Mouse (Mus musculus) A20 (cell line): ENCODE data around the gene Epha5.
A peak's percentile ranks its signal among the peaks of the same experiment; 100 is the strongest.

ENCODE experiments used
- DNase-seq: peaks from one replicate; pipeline ENCODE4 v3.0.0-alpha.2; 2011; ENCODE audit warnings: low read depth, low spot score

The Epha5 gene

DNA sequence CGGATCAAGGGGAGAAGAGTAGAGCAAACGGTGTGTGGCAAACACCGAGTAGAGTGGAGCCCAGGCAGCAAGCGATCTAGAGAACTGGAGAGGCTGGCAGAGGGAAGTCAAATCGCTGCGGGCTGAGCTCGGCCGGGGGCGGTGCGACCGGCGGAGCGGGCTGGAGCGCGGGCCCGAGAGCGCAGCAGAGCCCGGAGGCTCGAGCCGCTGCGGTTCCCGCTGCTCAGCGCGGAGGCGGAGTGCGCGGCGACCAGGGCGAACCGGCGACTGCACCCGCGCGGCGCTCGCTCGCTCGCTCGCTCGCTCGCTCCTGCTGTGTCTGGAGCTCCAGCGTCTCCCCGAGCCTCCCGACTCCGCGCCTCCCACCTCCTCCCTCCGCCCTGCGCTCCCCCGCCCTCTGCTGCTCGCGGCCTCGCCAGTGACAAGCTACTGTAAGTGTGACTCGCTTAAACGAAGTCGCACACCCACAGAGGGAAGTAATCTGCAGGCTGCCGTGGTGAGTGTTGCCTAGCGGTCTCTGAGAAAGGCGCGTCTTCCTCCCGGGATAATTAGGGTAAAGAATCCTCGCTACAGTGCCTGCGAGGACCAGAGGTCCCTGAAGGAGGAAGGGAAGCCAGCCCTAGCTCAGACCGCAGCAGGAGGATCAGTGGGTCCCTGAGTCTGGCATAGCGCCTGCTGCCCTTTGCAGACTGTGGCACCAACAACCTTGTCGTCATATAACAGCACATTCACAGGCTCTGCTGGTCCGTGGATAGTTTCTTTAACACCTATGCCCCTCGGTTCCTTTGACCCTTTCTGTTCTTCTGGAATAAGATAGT, at the start of gene Epha5:
Gene Epha5, minus strand, starts transcription at position 321 of the 818 bp plus-strand sequence.
- no peak for DNase-seq

DNA sequence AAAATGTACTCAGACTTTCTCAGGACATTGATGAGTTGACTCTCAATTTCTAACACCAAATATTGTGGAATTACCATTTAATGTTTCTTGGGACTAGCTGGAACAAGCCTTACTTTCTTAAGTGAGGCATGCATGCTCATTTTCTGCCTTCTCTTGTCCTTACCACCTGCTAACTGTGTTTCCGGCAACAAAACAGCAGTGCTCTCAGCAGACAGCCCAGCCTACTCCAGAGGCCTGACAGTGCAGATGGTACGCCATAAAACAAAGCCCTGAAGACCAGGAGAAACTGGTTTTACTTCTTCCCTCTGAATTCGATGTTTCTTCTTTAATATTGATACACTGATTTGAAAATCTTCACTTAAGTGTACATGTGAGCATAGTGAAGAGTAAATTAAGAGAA, 39.0 kb upstream of the Epha5 start:
- no peak for DNase-seq

DNA sequence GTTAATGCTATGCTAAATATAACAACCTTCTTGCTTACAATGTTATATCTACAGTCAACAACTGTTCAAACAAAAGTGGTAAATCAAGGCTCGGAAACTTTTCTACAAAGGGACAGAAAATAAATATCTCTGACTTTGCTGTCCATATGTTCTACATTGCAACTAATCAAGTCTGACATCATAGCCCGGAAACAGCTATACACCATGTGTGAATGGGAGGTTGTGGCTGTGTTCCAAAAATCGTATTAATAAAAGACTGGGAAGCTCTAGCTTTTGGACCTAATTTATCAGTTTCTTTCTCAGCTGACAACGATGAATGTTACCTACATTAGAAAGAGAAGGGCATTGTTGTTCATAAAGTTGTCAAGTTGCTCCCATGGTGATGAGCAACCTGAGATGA, 37.5 kb upstream of the Epha5 start:
- no peak for DNase-seq

DNA sequence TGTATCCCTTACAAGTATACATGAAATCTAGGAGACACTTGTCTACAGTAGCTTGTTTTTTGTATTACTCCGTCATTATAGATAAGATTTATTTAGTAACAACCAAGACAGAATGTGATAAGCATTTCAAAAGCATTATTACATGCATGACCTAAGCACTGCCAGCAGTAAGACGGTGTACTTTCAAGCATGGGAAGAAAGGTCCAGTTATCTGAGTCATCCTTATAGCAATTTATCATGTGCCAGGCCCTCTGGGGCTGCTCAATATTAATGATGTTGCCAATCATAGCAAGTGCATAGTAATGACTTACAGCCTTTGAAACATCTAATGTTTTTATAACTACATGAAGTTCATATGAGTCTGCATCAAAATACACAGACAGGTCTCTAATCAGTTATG, 36.7 kb upstream of the Epha5 start:
- DNase-seq = no peak

DNA sequence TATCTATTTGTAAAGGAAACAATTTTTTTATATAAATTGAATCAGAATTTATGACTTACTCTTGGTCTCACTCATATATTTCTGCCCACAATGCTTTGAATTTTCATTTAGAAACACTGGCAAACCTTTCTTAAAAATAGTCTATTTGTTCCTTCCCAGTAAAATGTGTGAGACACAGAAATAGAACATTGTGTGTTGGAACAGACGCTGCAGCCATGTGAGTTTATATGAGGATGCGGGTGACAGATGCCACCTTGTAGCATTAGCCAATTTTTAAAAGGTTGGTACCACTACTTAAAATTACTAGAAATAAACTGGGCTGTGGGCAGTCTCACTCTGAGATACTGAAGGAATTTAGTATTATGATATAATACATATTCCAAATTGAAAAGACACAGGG, 23.1 kb upstream of the Epha5 start:
- no peak for DNase-seq

DNA sequence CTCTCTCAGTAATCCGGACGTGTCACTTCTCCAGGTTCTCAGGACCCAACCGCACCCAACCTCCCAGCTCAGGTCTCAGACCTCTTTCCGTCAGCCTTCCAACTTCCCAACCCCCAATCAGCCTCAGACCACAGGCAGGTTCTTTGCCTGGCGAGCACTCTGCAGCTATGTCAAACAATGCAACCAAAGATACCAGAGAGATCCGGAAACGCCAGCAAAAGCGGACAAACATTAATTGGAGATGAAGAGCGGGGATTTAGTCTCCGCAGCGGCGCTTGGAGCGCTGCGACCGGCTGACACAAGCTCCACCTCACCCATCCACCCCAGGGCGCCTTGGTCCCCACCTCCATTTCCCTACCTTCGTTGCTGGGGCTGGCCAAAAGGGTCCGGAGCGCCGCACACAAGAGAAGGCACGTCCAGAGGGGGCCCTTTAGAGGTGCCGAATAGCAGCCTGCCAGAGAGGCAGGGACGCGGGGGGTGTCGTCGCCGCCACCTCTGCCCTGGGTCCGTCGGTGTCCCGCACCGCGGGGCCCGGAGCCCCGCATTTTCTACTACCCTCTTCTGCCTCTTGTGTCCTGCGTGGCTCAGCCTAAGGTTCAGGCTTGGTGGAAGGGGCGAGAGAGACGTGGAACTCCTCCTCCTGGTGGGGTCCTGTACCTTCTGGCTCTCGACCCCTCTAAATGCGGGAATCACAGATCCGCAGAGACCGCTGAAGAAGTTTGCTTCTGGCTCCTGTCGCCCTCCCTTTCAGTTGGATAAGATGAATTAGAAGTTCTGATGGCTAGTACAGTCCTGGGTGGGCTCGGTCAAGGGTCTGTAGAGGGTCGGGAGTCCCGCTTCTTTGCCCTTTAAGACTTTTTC, 991 bp downstream of the Epha5 start:
- no peak for DNase-seq

DNA sequence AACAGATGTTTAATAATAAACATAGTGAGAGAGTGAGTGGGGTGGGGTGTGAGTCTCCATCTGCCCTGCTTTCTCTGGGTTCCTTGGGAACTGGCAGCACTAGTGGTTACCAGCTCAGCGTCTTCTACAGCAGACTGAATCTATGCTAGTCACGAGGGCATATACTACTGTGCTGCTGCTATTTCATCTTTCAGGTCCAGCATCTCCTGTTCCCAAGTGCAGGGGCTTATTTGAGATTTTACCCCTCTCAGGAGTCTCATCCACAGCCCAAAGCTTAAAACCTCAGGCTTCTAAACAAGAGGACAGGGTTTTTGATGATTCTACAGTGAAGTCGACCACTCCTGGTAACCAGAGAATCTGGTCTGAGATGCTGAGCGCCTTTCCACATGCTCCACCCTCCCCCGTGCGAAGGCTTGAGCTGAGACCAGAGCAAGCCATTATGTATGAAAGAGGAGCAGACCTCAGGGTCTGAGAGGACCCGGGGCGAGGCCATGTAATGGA, 2.2 kb downstream of the Epha5 start:
- DNase-seq = no peak

DNA sequence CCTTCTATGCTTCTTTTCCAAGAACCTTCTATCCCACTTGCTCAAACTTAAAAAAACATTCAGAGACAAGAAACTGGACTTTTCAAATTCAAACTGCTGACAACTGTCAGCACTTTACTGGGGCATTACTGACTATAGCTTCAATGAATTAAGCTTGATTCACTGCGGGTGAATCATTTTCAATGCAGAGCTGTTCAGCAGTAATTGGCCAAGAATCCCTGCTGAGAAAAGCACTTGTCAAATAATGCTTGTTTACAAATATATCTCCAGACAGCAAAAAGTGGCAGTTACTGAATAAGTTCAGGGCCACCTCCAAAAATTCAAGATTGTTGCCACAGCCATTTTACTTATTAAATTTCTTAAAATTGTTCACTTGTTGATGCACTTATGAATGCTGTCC, 4.2 kb downstream of the Epha5 start:
- DNase-seq = no peak

DNA sequence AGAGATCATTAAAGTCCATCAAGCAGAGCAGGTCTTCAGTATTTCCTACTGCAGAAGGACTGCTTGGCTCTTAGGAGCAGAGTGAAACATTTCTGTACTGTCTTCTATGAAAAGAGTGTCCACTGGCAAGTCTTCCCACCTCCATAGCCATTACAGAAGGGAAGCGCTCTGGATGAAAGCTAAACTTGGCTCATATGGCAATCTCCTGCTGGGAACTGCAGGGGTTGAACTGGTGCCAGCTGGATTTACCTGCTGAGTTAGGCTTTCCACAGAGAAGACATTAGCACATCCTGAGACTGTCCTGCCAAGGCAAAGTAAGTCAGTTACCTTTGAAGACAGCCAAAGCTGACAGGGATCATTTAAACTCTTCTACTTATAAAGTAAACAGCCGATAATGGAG, 8.8 kb downstream of the Epha5 start:
- no peak for DNase-seq

DNA sequence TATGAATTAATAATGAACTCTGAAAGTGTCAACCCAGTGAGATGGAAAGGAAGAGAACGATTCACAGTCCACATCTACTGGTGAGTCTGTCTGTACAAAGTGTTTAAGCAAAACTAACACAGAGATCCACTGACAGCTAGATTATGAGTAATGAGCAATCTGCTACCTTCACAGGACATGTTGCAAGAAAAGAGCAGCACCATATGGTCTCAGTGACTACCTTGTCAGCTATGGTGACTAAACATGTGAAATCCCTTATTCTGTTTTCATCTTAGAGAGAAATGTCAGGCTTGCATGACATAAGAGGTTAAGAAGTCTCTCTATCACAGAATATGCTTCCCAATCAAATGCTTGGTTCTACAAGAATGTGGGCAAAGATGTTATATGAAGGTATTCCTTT, 20.1 kb downstream of the Epha5 start:
- no peak for DNase-seq

DNA sequence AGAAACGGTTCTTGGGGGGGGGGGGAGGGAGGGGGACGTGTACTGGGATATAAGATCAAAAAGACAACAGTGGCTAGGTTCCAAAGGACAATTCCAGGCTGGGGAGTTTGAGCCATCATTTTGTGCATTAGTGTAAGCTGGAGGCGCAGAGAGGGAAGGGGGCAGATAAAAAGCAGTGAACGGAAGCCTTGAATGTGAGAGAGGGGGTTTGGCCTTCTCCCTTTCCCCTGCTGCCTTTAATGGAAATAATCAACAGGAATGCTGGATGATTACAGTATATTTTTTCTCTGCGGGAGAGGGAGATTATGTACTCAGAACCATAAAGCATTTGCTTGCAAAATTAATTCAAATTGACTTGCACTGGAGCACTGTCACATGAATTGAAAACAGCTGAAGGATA, 51.8 kb downstream of the Epha5 start:
- no peak for DNase-seq

DNA sequence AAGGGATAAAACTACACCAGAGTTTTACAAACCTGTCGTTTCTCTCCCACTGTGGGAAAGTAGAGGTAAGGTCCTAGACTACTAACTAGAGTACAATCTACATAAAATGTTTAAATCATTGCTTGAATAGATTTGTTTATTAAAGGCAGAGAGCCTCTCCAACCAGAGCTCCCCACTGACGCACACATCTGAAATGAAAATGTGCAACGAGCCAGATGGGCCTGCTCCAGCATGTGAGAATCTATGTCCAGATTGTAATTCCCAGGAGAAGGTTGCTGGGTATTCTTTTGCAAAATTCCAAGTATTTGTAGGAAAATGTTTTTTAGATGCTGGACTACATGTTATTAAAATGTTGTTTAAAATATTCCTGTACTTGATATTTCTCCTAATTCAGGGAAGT, 57.8 kb downstream of the Epha5 start:
- no peak for DNase-seq

DNA sequence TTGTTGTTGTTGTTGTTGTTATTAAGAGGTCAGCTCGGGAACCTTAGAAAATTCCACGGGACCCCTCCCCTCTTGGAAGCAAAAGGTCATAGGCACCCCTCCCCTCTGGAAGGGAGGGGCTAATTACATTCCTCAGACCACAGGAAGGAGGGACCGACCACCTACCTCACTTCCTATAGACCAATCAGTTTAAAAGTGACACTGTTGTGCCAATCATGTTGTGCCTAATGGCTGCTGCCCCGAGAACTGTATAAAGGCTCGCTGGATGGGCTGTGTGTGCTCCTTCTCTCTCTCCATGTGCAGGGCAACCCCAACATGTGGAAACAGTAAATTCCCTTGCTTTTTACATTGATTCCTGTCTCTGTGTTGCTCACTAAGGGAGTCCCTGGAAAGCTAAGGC, 64.1 kb downstream of the Epha5 start:
- DNase-seq = no peak

DNA sequence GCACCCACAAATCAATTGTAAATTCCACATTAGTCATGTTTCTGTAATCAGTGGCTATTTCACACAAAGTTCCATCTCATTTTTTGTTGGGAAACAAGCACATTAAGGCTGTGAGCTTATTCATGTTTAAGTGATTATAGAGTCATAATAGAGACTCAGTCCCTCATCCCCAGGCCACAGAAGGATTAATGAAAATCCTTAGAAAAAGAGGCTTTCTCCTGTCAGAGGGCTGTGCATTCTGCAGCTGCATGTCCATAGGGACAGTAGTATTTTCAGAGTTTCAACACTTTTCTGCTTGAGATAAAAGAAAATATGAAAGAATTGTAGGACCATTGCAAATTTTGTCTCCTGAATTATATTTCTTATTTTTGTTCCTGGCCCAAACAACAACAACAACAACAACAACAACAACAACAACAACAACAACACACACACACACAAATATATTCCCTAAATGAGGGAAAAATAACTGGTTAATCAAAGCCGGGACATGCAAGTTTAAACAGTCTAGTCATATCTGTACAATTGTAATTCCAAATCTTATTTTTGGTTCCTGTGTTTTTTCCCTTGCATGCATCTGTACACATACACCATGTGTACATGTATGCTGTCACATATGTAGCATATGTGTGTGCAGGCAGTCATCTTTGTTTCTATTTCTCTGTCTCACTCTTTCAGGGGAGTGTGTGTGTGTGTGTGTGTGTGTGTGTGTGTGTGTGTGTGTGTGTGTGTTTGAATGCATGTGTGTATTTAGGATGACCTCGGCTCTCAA, 70.3 kb downstream of the Epha5 start:
- no peak for DNase-seq

DNA sequence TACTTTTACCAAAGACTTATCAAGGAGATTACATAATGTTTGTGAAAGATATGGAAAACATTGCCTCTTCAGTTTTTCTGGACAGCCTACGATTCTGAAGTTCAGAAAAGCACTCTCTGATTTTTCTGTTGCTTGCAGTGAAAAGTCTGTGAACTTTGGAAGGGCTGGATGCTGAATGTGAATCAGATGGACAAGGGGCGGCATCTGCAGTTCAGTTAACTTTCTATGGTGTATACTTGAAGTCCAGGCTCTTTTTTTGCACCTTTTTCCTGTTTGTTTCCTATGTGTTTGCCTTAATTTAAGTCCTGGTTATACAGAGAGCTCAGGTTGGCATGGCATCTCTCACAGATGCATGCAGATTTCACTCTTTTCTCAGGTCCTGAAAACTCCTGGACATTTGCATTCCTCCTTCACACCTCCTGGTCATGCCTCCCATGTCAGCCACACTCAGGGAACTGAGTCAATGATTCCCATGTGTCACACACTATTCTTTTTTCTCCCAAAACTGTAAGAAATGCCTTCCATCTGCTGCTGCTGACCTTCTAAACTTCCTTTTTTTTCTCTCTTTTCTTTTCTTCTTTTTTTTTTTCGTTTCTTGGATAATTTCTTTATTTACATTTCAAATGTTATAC, 81.2 kb downstream of the Epha5 start:
- no peak for DNase-seq

DNA sequence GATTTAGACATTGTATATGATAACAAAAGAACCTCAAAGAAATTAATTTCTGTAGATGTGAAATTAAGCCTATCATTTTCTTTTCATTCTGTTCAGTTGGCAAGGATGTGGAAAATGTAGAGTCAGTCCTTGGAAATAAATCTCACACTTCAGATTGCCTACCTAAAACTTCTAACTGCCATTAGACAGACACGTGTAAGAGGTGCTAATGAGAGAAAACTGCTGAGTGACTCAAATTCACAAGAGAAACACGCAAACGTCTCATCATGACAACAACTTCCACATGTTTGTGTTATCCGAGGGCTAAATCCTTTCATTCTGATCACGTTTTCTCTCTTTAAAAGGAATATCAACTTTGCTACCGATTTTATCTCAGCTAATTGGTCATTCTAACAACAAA, 82.7 kb downstream of the Epha5 start:
- no peak for DNase-seq

DNA sequence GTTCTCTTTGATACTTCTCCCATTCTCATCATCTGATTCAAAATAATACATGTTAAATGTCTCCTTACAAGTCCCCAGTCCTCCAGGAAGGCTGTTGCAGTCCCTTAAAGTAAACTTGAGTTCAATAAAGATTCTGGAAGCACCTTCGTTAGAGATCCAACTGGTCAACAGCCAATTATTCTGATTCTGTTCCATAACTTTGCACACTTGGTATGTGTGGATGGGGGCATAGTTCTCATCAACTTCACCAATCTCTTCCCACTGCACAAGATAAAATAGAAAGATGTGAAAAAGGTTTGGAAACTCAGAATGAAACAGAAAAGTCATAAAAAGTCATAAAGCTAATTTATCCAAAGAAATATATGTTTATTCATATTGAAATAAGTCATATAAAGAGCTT, 85.6 kb downstream of the Epha5 start:
- no peak for DNase-seq

DNA sequence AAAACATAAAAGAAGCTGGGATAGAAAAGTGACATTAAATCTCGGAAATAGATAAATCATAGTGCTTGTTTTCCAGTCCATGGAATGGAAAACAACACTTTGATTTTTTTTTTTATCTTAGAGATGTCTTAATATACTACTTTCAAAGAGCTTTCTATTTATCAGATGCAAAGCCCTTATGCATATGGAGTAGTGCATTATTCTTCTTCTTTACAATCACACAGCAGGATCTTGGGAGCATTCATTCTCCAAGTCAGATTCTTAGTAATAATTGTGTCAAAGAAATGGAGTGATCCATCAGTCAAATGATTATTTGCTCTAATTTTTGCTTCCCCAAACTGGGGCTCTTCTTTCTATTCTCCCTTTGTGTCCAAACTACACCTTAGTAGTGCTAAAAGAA, 96.6 kb downstream of the Epha5 start:
- no peak for DNase-seq

DNA sequence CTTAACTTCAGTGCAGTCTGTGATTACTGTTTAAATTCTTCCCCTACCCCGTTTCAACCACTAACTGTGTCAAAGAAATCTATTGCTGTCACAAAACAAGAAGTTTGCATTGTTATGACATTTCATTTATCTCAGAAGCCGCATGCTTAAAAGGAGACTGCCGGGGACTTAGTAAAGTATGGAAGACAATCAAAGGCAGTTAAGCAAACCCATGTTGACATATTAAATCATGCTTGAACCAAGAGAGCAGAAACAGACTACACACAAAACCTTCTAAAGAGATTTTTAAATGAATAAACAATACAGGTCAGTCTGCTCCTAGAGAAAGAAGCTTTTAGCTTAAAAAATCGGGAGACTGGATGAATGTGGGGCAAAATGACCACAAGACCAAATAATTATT, 97.0 kb downstream of the Epha5 start:
- DNase-seq = no peak

DNA sequence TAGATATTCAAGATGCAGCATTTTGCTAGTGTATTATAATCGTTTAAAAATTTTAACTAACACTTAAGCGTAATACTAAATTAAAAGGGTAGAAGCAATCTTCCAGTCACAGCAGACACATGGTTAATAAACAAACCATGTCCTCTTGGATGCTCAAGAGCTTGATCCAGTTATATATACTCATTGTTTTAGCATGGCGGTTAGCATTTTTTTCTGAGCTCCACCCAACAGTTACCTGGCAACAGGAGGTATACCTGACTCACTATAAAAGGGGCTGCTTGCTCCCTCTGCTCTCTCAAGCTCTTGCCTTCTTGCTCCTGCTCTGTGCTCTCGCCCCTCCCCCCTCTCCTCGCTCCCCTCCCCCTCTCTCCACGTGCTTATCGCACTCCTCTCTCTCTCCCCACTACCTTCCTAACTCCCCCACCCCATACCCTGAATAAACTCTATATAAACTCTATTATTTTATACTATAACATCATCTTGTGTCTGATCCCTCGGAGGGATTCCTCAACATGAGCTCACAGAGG, 98.3 kb downstream of the Epha5 start:
- no peak for DNase-seq

DNA sequence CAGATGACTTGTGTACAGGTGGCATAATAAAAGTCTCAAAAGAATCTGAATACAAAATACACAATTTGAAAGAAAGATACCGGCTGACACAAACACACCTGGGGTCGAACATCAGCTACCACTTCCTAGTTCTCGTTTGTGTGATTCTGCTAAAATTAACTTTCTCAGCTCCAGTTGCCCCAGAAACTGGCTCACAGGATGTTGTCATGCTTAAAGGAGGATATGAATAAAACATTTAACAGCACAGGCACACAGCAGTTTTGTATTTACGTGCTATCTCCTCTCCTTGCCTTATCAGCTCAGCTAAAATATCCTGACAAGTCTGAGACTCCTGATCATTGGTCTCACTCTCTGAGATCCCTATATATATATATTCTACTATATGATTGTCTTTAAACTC, 99.3 kb downstream of the Epha5 start:
- DNase-seq = peak; percentile 41
